Mouse (Mus musculus) erythroblast, embryonic 14.5 days (primary cell): ENCODE measurements at regions not wholly inside any gene's neighbourhood (a gene's known extent, or its start where the extent isn't known, plus 50 kb on each side); places are given as distances from the start of the nearest gene placed in this dataset.

Experiments
- GATA1 ChIP-seq: IDR thresholded peaks from 2 replicates; pipeline ENCODE4 v1.6.1; 2012; ENCODE audit warnings: low read length, inconsistent platforms, mixed read lengths
- TAL1 ChIP-seq: IDR thresholded peaks from 3 replicates; pipeline ENCODE4 v1.6.1; 2012; ENCODE audit warnings: low read length, inconsistent platforms, mixed read lengths

GRCm38 (mm10) chr1:185929761-185930160 is 187.3 kb downstream of the Lyplal1 start:
- TF ChIP-seq GATA1 (no peak), TAL1 (no peak)
